Mouse (Mus musculus) hindbrain, embryonic 12.5 days (tissue): ENCODE measurements at regions not wholly inside any gene's neighbourhood (a gene's known extent, or its start where the extent isn't known, plus 50 kb on each side); places are given as distances from the start of the nearest gene placed in this dataset.

Experiments used
- ATAC-seq: fragments of 200-750 bp; cut with Nextera tagmentation; 2 replicates; pipeline ENCODE4 v1.8.0; 2017; ENCODE audit warnings: moderate TSS enrichment; ENCODE audit not compliant: low FRiP score
- H3K27ac ChIP-seq: fragments of 300-500 bp; sonication (generic); 2 replicates; pipeline ENCODE4 v1.5.1; 2016; ENCODE audit warnings: mild to moderate bottlenecking
- H3K27me3 ChIP-seq: fragments of 300-500 bp; sonication (generic); 2 replicates; pipeline ENCODE4 v1.6.1; 2016; ENCODE audit warnings: mild to moderate bottlenecking
- H3K36me3 ChIP-seq: fragments of 300-500 bp; sonication (generic); 2 replicates; pipeline ENCODE4 v1.6.1; 2016; ENCODE audit warnings: mild to moderate bottlenecking
- H3K4me1 ChIP-seq: fragments of 300-500 bp; sonication (generic); 2 replicates; pipeline ENCODE4 v1.6.1; 2016
- H3K4me2 ChIP-seq: fragments of 300-500 bp; sonication (generic); replicated peaks from 2 replicates; pipeline ENCODE4 v1.6.1; 2016; ENCODE audit warnings: mild to moderate bottlenecking
- H3K4me3 ChIP-seq: fragments of 300-500 bp; sonication (generic); 2 replicates; pipeline ENCODE4 v1.5.1; 2016; ENCODE audit warnings: mild to moderate bottlenecking
- H3K9ac ChIP-seq: fragments of 300-500 bp; sonication (generic); 2 replicates; pipeline ENCODE4 v1.6.1; 2016; ENCODE audit warnings: mild to moderate bottlenecking, moderate library complexity
- H3K9me3 ChIP-seq: fragments of 300-500 bp; sonication (generic); replicated peaks from 2 replicates; pipeline ENCODE4 v1.6.1; 2016; ENCODE audit warnings: mild to moderate bottlenecking
- WGBS: fragments of 180-500 bp; shearing (Covaris S2); methylation state at CpG from one replicate; pipeline ENCODE4 v1.1.7; 2016; 5-methylcytosine and 5-hydroxymethylcytosine counted together

DNA sequence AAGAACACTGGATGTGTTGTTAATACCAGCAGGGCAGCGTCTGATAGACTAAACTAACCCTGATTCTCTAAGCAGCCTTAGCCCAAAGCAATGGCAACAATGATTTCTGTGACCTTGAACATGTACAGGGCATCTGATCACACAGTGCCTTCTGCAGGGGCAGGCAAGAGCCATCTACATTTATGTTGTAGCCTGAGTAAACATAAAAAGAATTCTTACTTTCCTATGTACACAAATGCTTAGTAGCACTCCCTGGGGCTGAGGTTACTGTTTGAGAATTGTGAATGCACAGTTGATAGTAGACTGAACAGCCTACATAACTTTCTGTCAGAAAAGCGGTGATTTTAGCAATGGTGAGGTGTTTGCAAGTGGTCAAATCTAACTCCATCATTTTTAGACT lies 204.9 kb upstream of the Dusp10 start:
- Histone ChIP-seq H3K27ac (no peak overlapping the region), H3K9ac (no peak overlapping the region), H3K9me3 (no peaks in the 10 kb centered on the region), H3K4me2 (no peak overlapping the region), H3K4me3 (no peak overlapping the region), H3K27me3 (no peaks in the 10 kb centered on the region), H3K36me3 (no peaks in the 10 kb centered on the region), H3K4me1 (no peaks in the 10 kb centered on the region)
- ATAC-seq, result no peak
- WGBS, result 84% methylated on average over 2 of the region's 2 CpGs

DNA sequence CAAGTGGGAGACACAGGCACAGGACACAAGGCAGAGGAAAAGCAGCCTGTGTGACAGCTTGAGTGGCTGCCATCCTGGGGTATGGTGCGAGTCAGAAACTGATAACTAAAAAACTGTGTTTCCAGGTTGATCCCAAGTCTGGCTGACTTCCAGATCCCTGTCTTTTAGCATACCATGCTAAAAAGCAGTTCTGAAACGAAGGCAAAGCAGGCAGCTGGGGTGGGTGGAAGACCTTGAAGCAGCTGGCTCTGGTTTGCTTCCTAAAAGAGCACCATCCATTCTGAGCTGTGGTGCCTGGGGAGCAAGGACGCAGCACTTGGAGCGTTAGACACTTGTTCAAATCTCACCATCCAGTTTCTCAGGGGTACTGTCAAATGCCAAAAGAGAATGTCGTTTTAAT lies 192.5 kb upstream of the Dusp10 start:
- H3K9ac ChIP-seq, result no peak overlapping the region
- H3K4me1 ChIP-seq, result no peaks in the 10 kb centered on the region
- no peak for ATAC-seq
- no peaks in the 10 kb centered on the region for H3K9me3 ChIP-seq
- H3K4me3 ChIP-seq, result no peak overlapping the region
- no peaks in the 10 kb centered on the region for H3K27me3 ChIP-seq
- H3K36me3 ChIP-seq, result no peaks in the 10 kb centered on the region
- H3K4me2 ChIP-seq, result no peak overlapping the region
- H3K27ac ChIP-seq, result no peak overlapping the region
- WGBS, result 71% methylated on average over 5 of the region's 5 CpGs

DNA sequence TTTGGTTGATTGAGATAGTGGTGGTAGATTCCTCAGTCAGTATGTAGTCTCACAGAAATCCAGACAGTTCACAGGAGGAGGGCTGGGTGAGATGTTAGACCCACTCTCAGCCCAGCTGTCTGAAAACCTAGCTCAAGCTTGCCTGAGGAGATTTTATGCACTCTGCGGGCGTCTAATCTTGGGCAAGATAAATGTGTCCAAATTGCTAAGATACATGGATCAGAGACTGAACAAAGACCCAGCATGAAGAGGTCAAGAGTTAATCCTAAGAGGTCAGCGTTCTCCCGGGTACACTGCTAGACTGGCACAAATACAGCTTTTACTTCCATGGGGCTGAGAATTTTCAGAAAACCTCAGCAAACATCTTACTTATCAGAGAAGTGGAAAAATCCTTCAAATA lies 186.8 kb upstream of the Dusp10 start:
- H3K9ac ChIP-seq, result no peak overlapping the region
- no peaks in the 10 kb centered on the region for H3K36me3 ChIP-seq
- no peaks in the 10 kb centered on the region for H3K9me3 ChIP-seq
- H3K4me2 ChIP-seq, result no peak overlapping the region
- no peak for ATAC-seq
- H3K4me3 ChIP-seq, result no peak overlapping the region
- 26% methylated on average over 4 of the region's 4 CpGs for WGBS
- H3K27me3 ChIP-seq, result no peaks in the 10 kb centered on the region
- H3K4me1 ChIP-seq, result no peaks in the 10 kb centered on the region
- H3K27ac ChIP-seq, result no peak overlapping the region

DNA sequence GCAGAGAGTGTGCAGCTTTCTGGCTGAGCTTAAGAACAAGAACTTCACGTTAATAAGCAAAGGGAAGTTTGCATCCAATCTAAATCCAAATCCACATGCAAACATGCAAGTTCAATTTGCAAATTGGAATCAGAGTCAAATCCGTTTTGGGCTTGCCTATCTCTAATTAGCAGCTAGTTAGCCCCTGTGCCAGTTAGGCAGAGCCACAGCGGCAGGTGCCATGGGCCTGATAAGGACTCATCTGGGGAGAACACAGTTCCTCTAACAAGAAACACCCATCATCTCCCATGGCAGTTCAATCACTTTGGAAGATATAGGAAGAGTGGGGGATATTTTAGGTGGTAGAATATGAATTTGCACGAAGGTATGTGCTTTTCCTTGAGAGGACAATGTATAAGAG lies 168.0 kb upstream of the Dusp10 start:
- Histone ChIP-seq H3K36me3 (no peaks in the 10 kb centered on the region), H3K27me3 (no peaks in the 10 kb centered on the region), H3K9me3 (no peaks in the 10 kb centered on the region), H3K4me1 (no peaks in the 10 kb centered on the region), H3K4me2 (no peak overlapping the region), H3K9ac (no peak overlapping the region), H3K27ac (no peak overlapping the region), H3K4me3 (no peak overlapping the region)
- no peak for ATAC-seq
- WGBS, result 74% methylated on average over 4 of the region's 4 CpGs

DNA sequence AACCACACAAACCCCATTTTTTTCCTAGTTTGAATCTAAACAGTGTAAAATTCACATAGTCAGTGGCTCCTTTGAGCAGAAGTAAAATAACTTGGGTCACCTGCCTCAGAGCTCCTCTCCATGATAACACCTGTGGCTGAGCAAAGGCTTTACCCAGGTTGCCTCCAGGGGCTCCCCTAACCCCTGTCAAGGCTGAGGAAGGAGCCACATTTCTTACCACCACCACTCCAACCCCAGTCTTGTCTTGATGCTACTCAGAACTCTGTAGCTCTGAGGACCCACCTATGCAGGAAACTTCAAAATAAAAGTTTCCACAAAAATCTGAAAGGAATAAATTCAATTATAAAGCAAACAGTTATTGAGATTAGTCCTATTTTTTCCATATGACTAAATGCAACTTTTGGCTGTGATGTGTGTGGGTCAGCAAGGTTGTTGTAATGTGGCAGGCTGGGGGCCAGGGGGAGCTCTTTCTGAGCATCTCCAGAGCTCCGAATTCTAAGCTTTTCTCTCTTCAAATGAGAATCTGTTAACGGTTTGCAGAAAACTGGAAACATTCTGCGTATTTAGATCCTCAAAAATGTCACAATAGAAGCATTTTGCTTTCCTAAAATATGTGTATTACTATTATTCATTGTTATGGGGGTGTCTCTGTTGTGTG lies 159.0 kb upstream of the Dusp10 start:
- Histone ChIP-seq H3K27ac (no peak overlapping the region), H3K27me3 (no peaks in the 10 kb centered on the region), H3K4me1 (no peaks in the 10 kb centered on the region), H3K4me3 (no peak overlapping the region), H3K9ac (no peak overlapping the region), H3K4me2 (no peak overlapping the region), H3K9me3 (no peaks in the 10 kb centered on the region), H3K36me3 (no peaks in the 10 kb centered on the region)
- no peak for ATAC-seq
- WGBS, result 78% methylated on average over 3 of the region's 3 CpGs

DNA sequence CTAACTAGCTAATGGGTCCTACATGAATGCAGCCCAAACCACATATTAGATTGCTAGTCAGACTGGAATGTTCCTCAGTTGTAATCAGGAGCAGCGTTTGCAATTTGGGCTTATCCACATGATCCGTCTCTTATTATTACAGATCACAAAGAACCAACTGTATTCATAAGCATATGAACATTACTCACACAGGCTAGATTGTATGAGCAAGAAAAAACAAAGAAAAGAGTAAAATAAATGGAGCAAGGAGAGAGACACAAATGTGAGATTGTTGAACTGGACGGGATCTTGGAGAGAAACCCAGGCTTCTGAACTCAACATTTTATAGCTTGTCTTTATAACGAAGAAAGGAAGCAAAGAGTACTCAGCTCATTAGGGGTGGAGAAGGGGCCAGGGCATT lies 148.0 kb upstream of the Dusp10 start:
- 92% methylated on average over 4 of the region's 4 CpGs for WGBS
- H3K4me2 ChIP-seq, result no peak overlapping the region
- no peak overlapping the region for H3K4me3 ChIP-seq
- no peaks in the 10 kb centered on the region for H3K27me3 ChIP-seq
- no peaks in the 10 kb centered on the region for H3K4me1 ChIP-seq
- ATAC-seq, result no peak
- no peaks in the 10 kb centered on the region for H3K36me3 ChIP-seq
- no peak overlapping the region for H3K27ac ChIP-seq
- no peaks in the 10 kb centered on the region for H3K9me3 ChIP-seq
- H3K9ac ChIP-seq, result no peak overlapping the region

DNA sequence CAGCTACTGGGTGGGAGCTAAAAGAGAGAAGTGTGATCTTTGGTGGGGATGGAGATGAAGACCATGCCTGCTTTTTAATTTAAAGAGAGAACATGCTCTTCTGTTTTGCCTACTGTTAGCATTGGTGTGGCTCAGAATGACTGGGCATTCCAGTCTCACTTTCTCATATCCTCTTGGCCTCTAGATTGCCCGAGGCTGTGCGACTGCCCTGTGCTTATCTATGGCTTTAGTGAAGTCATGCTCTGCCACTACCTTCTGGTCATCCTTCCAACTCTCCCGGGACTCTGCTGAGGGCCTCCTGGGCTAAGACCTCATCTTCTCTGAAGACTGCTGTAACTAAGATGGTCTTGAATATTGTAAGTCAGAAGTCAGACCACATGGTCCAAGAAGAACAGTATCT lies 147.5 kb upstream of the Dusp10 start:
- H3K9ac ChIP-seq, result no peak overlapping the region
- no peaks in the 10 kb centered on the region for H3K4me1 ChIP-seq

DNA sequence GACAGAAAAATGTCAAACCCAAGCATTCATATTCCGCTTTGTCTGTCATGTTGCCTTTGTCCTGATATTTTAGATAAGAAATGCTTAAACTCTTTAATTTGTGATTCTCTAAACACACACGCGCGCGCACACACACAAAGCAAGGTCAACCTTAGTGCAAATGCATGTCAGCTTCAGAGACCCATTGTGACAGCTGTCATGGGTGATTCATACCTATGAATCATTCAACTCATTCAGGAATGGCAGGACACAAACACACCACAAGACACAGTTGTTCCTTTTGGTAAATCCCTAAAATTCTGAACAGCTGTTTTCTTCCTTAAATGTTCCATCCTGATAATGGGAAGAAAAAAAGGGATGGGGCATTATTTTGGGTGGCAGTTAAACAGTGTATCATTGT lies 144.1 kb upstream of the Dusp10 start:
- H3K27ac ChIP-seq, result no peak overlapping the region
- no peak overlapping the region for H3K4me3 ChIP-seq
- H3K4me1 ChIP-seq, result no peaks in the 10 kb centered on the region
- ATAC-seq, result no peak
- H3K36me3 ChIP-seq, result no peaks in the 10 kb centered on the region
- H3K4me2 ChIP-seq, result no peak overlapping the region
- no peak overlapping the region for H3K9ac ChIP-seq
- no peaks in the 10 kb centered on the region for H3K9me3 ChIP-seq
- no peaks in the 10 kb centered on the region for H3K27me3 ChIP-seq
- WGBS, result 94% methylated on average over 5 of the region's 5 CpGs

More for the DNA sequence above, 147.5 kb upstream of the Dusp10 start:
- no peak for ATAC-seq
- H3K27me3 ChIP-seq, result no peaks in the 10 kb centered on the region
- H3K27ac ChIP-seq, result no peak overlapping the region
- H3K4me2 ChIP-seq, result no peak overlapping the region
- no peaks in the 10 kb centered on the region for H3K36me3 ChIP-seq
- no peaks in the 10 kb centered on the region for H3K9me3 ChIP-seq
- WGBS, result 94% methylated on average over 3 of the region's 3 CpGs
- no peak overlapping the region for H3K4me3 ChIP-seq

DNA sequence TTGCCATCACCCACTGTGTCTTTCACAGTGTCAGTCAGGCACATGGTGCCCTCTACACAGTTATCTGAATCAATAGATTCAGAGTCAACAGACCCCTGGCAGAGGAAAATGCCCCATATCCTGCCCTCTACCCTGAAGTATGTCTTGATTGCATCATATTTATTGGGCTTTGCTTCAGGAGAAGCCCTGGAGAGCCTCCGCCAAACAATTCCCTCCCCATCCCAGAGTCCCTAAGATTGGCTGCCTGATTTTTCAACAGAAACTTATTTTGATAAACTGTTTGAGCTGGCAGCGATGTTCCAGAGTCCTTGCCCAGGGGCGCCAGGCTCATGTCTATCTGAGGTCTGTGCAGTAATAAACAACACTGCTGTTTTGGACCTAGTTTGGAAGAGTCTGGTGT lies 117.2 kb upstream of the Dusp10 start:
- WGBS, result 92% methylated on average over 3 of the region's 3 CpGs
- Histone ChIP-seq H3K4me1 (no peaks in the 10 kb centered on the region), H3K36me3 (no peaks in the 10 kb centered on the region), H3K9ac (no peak overlapping the region), H3K27me3 (no peaks in the 10 kb centered on the region), H3K9me3 (no peaks in the 10 kb centered on the region), H3K4me3 (no peak overlapping the region), H3K27ac (no peak overlapping the region), H3K4me2 (no peak overlapping the region)
- no peak for ATAC-seq

DNA sequence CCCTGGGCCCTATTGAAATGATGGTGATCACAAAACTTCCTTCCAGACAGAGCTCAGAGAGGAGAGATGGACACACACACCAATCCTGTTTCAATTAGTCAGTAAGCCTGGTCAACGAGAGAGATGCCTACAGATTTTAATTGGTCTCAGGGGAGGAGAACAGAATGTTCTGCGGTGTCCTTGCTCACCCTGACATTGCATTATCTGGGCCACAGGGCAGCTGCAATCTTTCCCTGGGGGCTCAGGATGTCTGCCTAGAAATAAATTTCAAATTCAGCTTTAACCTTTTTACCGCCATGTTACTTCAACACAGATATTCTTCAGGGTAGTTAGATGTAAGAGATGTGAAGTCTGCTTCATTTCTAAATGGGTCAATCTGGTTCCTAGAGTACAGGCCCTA lies 115.0 kb upstream of the Dusp10 start:
- no peaks in the 10 kb centered on the region for H3K27me3 ChIP-seq
- H3K4me1 ChIP-seq, result no peaks in the 10 kb centered on the region
- H3K4me3 ChIP-seq, result no peak overlapping the region
- 66% methylated on average over 3 of the region's 3 CpGs for WGBS
- no peak overlapping the region for H3K4me2 ChIP-seq
- no peak for ATAC-seq
- H3K9me3 ChIP-seq, result no peaks in the 10 kb centered on the region
- no peaks in the 10 kb centered on the region for H3K36me3 ChIP-seq
- no peak overlapping the region for H3K27ac ChIP-seq
- H3K9ac ChIP-seq, result no peak overlapping the region

DNA sequence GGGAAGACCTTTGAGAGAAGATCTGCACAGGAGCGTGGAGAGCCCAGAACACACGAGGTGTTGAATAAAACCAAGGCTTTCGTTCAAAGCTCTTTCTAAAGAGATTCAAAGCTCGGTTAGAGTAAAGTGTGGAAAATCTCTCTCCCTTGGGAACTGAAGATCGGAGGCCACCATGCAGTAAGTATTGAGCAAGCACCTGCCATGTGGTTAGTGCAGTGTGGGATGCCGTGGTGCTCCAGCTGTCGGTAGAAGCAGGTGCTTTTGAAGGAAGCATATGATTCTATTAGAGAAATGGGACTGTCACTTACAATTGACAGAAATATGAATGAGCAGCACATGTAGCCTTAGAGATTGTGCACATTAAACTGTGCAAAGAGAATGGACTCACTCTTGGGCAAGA lies 108.5 kb upstream of the Dusp10 start:
- Histone ChIP-seq H3K4me1 (no peaks in the 10 kb centered on the region), H3K27ac (no peak overlapping the region), H3K4me2 (no peak overlapping the region), H3K27me3 (no peaks in the 10 kb centered on the region), H3K36me3 (no peaks in the 10 kb centered on the region), H3K4me3 (no peak overlapping the region), H3K9ac (no peak overlapping the region), H3K9me3 (no peaks in the 10 kb centered on the region)
- 85% methylated on average over 7 of the region's 7 CpGs for WGBS
- ATAC-seq, result no peak

DNA sequence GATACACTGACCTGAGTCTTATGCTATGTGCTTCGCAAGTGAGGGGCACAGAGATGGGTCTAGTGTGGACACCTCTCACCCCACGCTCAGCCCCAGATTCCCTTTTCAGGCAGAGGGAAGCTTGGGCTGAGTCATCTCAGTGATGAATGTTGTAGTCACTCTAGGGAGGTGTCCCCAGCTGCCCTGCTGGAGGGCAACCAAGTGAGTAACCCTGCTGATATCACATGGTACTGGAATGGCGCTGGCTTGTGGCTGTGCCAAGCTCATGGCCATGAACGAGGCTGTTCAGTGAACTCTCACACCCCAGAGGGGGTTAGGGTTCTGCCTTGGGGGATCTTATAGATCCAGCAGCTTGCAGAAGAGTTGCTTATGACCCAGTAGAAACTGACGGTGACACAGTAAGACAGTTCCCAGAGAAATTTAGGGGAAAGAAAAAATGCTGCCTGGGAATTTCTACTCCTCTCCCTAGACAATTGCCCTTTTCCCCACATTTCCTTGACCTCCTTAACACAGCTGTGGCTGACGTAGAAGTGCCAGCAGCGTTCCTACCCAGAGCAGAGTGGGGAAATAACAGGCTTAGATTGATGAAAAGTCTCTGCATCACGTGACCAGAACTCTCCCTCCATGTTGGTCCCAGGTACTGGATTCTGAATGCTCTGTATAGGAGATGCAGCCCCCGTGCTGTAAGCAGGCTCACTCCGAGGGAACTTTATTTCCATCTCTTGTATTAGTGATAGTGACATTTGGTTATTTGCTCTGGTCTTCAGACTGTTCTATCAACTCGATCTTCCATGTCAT lies 107.6 kb upstream of the Dusp10 start:
- WGBS, result 76% methylated on average over 11 of the region's 11 CpGs
- Histone ChIP-seq H3K4me1 (no peaks in the 10 kb centered on the region), H3K4me3 (no peak overlapping the region), H3K27ac (no peak overlapping the region), H3K27me3 (no peaks in the 10 kb centered on the region), H3K9ac (no peak overlapping the region), H3K36me3 (no peaks in the 10 kb centered on the region), H3K4me2 (no peak overlapping the region), H3K9me3 (no peaks in the 10 kb centered on the region)
- no peak for ATAC-seq

DNA sequence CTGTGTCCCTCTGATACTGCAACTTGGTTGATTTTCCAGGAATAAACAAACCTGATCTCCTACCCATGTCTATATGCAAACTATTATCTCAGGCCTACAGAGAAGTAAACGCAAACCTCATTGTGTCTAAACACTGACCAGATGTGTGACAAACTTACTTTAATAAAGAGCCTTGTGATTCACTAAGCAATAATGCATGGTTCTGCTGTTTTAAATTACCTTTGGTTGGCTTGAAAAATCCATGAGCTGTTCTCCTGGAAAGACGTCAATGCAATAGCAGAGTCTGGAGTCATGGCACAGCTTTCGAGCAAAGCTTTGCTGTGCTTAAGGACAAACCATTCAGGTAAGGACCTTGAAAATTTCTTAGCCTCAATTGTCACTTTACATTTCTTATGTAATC lies 95.4 kb upstream of the Dusp10 start:
- Histone ChIP-seq H3K4me3 (no peak overlapping the region), H3K27ac (no peak overlapping the region), H3K4me1 (no peaks in the 10 kb centered on the region), H3K4me2 (no peak overlapping the region), H3K36me3 (no peaks in the 10 kb centered on the region), H3K9me3 (0 out of 2 replicates have a peak, but pooled peaks cover 5% of the 10 kb centered on the region), H3K9ac (no peak overlapping the region), H3K27me3 (no peaks in the 10 kb centered on the region)
- no peak for ATAC-seq
- 80% methylated on average over 3 of the region's 3 CpGs for WGBS
